Mouse (Mus musculus) thymus, postnatal 14 days (tissue): ENCODE measurements at regions not wholly inside any gene's neighbourhood (a gene's known extent, or its start where the extent isn't known, plus 50 kb on each side); places are given as distances from the start of the nearest gene placed in this dataset.
"Not testable (repeated sequence)": the region's sequence is repeated elsewhere in the genome, so short reads cannot be mapped to it uniquely, and the experiment has no call there.

Experiments used
- DNase-seq: peaks from one replicate; pipeline ENCODE4 v3.0.0; 2021

DNA sequence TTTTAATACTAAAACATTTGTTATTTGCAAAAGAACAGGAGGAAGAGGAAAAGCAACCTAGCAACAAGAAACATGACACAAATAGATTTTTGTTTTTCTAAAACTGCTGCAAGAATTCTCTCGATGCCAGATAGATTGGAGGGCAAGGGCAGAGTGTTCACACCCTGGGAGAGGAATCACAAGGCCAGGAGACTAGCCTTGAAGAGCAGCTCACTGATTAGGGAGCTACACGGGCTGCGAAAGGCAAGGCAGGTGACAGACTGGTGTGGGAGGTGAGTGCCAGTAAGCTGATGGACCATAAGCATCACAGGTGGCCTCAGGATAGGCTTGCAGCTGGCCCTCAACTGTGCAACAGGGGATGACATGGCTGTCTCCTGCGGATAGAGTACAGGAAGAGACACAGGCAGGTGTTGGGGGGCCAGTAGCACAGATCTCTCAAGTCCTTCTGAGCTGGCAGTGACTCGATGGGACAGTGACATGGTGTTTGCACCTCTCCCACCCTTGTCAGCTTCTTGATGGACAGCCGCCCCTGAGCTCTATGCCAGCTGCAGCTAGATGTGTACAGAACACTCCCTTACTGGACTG, 102.0 kb upstream of the Abca1 start:
- no peak for DNase-seq

- no peak for DNase-seq
Measured at GRCm38 (mm10) chr4:53258975-53259374, 99.3 kb upstream of the Abca1 start.

DNA sequence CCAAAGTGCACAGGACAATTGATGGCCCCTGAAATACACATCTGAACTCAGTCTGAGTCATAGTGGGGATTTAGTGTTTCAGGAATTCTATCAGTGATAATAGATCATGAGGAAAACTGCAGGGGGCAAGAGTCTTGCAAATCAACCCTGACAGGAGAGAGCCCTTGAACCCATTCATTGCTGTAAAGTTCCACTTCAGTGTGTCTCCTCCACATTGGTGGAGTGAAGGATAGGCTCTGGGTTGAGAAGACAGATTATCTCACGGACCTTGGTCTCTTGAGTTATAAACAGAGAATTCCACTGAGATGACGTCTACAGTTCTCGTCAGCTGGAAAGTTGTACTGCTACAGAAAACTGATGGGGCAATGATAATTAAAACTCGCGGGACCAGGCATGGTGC, 97.3 kb upstream of the Abca1 start:
- no peak for DNase-seq

DNA sequence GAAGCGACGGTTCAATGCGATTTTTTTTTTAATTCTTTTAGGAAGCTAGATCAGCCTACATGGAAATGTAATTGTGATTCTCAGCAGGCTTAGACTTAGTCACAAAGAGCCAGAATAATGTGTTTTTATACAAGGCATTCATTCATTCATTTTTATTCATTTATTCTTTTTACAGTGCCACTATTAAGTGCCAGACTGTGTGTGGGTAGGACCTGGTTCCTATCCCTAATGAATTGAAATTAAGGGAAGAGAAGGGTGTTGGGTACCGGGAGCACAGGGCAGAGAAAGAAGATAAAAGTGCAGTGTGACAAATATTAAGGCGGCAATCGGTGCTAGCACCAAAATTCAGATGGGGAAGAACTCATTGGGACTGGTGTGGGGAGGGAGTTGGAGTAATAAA, 94.8 kb upstream of the Abca1 start:
- DNase-seq = no peak

- no peak for DNase-seq
Measured at GRCm38 (mm10) chr4:53253680-53254079, 94.0 kb upstream of the Abca1 start.

GRCm38 (mm10) chr4:53250325-53250724, 90.6 kb upstream of the Abca1 start:
- DNase-seq = no peak

- DNase-seq = no peak
Measured at GRCm38 (mm10) chr4:53246083-53246747, 86.5 kb upstream of the Abca1 start.

- DNase-seq = no peak
Measured at GRCm38 (mm10) chr4:53245553-53245952, 85.9 kb upstream of the Abca1 start.

DNA sequence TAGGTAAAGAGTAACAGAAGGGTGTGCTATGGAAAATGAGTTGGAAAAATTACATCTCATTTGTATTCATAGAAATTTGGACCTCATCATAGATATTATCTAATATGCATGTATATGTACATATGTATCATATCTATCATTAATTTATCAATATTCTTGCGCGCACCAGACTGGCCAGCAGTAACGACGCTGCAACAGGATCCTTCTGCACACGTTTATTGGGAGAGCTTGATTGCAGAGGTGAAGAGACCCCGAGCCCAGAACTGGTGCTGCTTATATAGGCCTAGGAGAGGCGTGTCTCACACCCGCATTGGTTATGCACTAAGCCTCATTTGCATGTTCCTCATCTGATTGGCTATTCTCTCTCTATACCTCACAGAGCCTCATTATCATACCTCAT, 83.8 kb upstream of the Abca1 start:
- not testable (repeated sequence) for DNase-seq

- DNase-seq = no peak
Measured at GRCm38 (mm10) chr4:53239856-53240255, 80.2 kb upstream of the Abca1 start.

DNA sequence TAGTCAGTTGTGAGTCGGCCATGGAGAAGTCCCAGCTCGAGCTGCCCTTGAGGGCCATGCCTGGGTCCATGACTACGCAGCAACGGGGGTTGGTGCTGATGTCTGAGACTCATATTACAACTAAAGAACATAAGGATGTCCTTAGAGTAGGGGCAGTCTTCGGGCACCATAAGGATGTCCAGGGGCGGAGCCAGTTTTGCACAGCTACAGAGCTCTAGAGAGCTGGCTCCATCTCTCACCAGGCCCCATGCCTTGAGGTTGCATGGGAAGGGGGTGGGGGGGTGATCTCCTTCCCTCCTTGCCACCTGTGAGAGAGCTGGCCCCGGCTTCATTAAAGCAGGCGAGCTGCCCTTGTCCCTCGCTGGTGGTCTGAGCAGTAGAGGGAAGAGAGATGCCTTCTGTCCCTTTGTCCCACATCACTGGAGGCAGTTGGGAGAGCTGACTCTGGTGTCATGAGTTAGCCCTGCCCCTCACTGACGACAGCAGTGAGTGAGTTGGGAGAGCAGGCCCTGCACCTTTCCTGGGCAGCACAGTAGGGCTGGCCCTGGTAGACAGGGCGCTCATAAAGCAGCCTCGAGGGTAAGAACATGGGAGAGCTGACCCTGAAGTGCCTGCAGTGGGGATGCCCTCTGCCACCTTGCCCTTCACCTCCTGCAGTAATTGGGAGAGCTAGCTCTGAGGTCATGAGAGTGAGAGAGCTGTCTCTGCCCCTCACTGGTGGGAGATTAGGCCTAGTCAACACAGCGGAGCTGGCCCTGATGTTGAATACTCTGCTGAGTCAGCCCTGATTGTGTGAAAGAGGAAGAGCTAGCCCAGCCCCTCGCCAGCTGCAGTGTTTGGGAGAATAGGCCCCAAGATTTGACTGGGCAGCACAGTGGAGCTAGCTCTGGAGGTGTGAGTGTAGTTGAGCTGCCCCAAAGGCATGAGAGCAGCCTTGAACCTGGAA, 78.9 kb upstream of the Abca1 start:
- no peak for DNase-seq

DNA sequence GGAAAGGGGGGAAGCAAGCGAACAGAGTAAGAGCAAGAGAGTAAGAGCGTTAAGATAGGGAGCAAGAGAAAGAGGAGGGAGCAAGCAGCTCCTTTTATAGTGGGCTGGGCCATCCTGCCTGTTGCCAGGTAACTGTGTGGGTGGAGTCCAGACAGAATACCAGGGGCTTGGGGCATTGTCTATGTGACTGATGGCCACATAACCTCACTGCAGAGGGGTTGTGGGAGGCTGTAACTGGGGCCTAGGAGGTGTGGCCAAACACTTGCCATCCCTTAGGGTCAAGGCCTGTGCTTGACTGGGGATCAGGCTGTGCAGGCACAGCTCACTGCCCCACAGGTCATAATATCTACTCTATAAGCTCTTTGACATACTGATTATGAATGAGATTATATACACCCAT, 76.2 kb upstream of the Abca1 start:
- no peak for DNase-seq

GRCm38 (mm10) chr4:53232436-53232835, 72.7 kb upstream of the Abca1 start:
- DNase-seq = no peak

- no peak for DNase-seq
Measured at GRCm38 (mm10) chr4:53231867-53232266, 72.2 kb upstream of the Abca1 start.

DNA sequence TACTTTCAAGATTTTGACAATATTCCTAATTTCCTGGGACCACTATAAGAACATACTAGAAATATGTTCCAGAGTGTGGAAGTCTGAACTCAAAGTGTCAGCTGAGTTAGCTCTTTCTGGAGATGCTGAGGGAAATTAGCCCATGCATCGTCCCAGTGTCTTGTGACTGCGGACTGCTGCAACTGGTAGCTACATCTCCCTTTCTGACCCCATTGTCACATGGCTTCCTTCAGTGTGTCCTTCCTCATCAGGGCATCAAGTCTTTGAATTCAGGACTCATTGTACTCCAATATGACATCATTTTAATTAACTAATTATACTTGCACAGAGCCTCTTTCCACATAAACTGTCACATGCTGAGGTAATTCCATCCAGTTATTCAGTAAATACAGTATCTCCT, 71.4 kb upstream of the Abca1 start:
- no peak for DNase-seq

GRCm38 (mm10) chr4:53228444-53228843, 68.7 kb upstream of the Abca1 start:
- DNase-seq = no peak

DNA sequence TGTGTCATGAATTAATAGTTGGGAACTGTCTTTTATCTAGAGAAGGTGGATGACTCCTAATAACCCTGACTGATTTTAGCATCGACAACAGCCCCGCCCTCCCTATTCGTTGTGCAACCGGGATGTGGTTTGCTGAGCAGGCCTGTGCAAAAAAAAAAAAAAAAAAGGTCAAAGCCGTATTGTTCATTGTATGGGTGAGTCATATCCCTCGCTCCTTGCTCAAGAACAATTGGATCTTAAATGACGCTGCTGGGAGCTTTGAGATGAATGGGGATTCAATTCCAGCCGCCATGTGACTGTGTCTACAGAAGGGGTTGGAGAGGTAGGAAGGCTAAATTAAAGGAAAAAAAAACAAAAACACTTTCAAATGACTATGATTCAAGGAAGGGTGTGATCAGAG, 68.1 kb upstream of the Abca1 start:
- peak; percentile 25 for DNase-seq

- DNase-seq = no peak
Measured at GRCm38 (mm10) chr4:53227071-53227470, 67.4 kb upstream of the Abca1 start.

GRCm38 (mm10) chr4:53226376-53226775, 66.7 kb upstream of the Abca1 start:
- no peak for DNase-seq

- no peak for DNase-seq
Measured at GRCm38 (mm10) chr4:53223379-53223778, 63.7 kb upstream of the Abca1 start.

GRCm38 (mm10) chr4:53220809-53221208, 61.1 kb upstream of the Abca1 start:
- DNase-seq = no peak

GRCm38 (mm10) chr4:53219351-53219750, 59.7 kb upstream of the Abca1 start:
- no peak for DNase-seq

GRCm38 (mm10) chr4:53218752-53219151, 59.1 kb upstream of the Abca1 start:
- DNase-seq = no peak

GRCm38 (mm10) chr4:53218291-53218640, 58.6 kb upstream of the Abca1 start:
- no peak for DNase-seq
